Mouse (Mus musculus) adrenal gland, adult 18-20 months (tissue): ENCODE data around the gene Atg7. TPM values are rescaled to one million over a fixed set of nuclear protein-coding genes. Genes with fewer than 3 reads are reported as not detected.
"Not testable (repeated sequence)": the region's sequence is repeated elsewhere in the genome, so short reads cannot be mapped to it uniquely, and the experiment has no call there.

Experiments
- DNase-seq, 2 experiments: peaks; one replicate each; pipeline ENCODE4 v3.0.0; 2021 to 2022; ENCODE audit warnings: low spot score in 2 of 2
- total RNA-seq, 2 experiments: library from RNA; stranded (reverse); gene quantifications; 1 replicate in 1 of 2; 2 replicates in 1 of 2; pipeline ENCODE4 v1.2.3; 2021

The Atg7 gene
- total RNA-seq, 2 experiments from 2014 or later = 24.9 to 27.6 TPM

GRCm38 (mm10) chr6:114875018-114875558 lies 232.2 kb downstream of the Atg7 start:
- peak; percentile 84 to 92 for DNase-seq

DNA sequence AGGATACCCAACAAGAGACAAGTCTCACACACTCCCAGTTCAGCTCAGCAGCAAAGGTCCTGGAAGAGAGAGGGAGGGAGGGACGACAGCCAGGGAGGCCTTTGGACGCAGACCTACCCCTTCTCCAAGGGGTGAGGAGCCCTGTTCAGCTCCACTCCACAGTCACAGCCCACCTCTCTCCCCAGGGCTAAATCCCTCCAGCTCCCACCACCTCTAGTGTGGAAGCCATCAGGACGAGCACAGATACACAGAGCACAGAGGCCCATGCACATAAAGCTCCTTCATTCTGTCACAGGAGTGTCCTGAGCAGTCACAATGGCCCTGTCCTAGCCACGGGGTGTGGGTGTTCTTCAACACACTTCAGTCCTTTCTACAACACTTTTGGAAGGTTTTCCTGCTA lies 233.1 kb downstream of the Atg7 start:
- no peak for DNase-seq

DNA sequence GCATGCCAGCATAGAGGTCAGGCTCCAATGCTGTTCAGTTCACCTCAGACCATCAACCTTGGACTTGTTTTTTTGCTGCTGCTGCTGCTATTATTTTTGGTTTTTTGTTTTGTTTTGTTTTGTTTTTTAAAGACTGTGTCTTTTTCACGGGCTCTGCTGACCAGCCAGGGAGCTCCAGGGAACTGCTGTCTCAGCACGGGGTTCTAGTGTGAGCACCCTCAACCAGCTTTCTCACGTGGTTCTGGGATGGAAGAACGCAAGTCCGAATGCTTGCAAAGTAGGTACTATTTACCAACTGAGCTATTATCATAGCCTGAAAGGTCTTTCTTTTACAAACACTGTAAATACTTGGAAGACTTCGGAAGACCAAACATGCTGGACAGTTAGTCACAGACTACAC lies 233.6 kb downstream of the Atg7 start:
- DNase-seq = no peak

- no peak for DNase-seq
These were observed 236.1 kb downstream of the Atg7 start for GRCm38 (mm10) chr6:114878841-114879520.

DNA sequence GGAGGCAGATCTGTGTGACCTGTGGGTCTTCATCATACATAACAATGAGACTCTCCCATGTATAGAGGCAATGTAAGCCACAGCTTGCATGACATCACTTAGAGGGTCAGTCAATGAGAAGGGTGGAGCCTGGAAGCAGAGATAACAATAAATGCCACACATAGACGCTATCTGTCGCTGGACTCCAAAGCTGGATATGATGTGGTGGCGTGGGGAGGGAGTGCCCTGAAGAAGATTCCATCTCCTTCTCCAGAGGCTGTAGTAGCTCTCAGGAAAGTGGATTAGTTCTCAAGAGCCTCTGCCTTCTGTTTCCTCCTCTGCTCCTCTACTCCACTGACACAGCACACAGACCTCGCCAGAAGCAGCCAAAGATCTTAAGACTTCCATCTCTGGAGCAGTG lies 237.9 kb downstream of the Atg7 start:
- DNase-seq = no peak

DNA sequence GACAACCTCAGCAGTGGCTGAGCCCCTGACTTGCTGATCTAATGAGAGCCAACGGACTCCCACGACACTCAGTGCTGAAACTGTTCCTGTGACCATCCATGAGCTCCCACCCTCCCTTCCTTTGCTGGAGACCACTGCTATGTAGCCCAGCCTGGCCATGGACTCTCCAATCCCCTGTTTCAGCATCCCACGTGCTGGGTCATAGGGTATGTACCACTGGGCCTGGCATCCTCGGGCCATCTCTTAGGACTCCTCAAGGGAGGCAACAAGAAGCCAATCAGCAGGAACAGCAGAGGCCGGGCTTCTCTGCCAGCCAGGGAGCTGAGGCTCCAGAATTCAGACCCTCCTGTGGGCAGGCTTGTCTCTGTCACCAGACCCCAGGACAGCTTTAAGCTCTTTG lies 239.3 kb downstream of the Atg7 start:
- DNase-seq = no peak

- no peak for DNase-seq
These were observed 239.8 kb downstream of the Atg7 start for GRCm38 (mm10) chr6:114882675-114883074.

GRCm38 (mm10) chr6:114883261-114883740 lies 240.4 kb downstream of the Atg7 start:
- DNase-seq = peak in 1 of 2 experiments; percentile 44

DNA sequence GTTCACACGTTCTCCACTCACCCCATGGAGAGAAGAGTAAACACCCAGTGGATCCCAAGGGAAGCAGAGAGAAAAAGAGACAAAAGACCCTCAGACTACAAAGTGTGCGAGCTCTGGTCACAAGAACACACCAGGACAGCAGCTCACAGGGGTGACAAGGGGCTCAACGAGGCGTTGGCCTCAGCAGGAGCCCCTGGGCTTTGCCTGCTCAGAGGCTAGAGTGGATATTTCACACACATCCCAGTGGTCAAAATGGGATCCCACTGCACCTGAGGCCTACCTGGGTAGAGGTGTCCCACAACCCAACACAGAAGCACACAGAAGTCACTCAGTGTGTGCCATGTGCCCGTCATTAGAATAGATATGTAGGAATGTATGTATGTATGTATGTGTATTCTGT lies 242.2 kb downstream of the Atg7 start:
- no peak for DNase-seq

DNA sequence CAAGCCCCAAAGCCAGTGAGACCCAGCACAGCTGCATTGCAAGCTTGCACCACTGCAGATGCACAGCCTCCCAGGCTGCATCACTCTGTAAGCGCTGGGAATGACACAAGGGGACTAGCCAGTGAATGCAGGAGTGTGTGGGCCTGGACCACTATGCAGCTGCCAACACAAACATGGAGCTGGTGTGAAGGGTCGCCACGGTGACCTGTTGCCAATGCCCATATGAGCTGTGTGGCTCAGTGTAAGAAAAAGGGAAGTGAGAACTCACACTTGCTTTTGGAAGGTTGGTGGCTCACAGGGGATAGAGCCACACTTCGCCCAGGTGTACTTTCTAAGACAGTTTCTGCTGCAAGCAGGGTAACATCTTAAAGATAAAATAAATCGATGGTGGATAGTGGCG lies 243.1 kb downstream of the Atg7 start:
- DNase-seq = no peak

DNA sequence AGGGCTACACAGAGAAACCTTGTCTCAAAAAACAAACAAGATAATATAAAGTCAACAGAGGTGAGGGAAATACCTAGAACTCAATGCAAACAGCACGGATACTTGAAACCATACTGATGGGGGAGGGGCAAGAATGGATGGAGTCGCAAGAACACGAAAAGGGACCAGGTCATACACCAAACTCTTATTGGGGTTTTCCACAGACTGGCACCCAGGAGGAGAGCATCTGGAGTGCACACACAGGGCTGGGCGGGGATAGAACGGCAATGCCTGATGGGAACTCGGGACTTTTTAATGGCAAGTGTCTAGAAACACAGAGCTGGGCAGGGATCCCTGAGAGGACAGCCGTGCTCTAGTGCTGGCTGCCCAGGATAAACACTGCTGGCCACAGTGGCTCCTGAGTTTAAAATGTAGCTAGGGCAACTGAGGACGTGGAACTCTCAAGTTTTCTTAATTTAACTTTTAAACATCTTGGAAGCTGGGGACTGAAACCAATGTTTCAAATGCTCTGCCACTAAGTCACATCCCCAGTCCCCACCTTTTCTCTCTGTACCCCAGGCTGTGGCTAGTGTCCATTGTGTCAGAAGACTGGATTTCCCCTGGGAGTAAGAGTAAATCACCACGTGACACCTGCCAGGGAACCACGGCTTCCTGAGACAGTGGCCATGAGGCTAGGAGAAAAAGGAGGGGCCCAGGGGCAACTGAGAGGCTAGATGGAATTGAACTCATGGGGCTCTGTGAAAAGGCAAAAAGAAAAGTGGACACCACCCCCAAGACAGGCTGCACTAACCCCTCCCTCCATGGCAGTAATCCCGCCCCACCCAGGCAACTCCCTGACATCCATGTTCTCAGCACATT lies 243.8 kb downstream of the Atg7 start:
- no peak for DNase-seq

DNA sequence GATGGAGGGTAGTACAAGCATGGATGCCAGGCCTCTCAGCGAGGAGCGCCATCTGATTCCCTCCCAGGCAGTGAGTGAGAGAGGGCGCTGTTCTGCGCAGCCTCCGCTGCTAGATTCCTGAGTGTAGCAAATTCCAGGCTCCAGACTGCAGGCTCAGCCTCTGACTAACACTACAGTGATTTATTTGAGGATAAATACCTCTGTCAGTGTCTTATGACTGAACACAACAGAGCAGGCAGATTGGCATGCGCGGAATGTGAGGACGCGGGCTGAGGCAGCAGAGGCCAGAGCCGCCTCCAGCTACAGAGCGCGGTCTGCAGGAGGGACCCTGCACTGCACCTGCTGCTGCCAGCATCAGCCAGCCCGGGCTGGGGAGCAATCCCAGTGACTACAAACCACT lies 246.0 kb downstream of the Atg7 start:
- DNase-seq = peak; percentile 66 to 73

- DNase-seq = not testable (repeated sequence)
These were observed 247.1 kb downstream of the Atg7 start for GRCm38 (mm10) chr6:114889971-114890370.

- peak; percentile 77 to 78 for DNase-seq
These were observed 247.7 kb downstream of the Atg7 start for GRCm38 (mm10) chr6:114890411-114891115.

DNA sequence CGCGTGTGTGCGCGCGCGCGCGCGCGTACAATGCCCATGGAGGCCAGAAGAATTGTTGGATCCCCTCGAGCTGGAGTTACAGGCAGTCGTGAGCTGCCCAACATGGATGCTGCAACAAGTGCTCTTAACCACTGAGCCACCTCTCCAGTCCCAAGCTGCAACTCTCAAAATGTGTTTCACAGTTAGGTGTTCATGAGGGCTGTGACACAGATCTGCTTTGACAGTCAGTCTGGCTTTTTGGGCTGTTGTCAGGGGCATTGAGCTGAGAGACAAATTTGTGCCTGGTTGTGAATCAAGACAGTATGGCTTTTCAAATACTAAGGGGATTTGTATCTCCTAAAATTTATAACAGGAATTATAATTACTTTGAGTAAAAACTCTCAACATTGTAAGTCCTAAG lies 248.4 kb downstream of the Atg7 start:
- DNase-seq = no peak

DNA sequence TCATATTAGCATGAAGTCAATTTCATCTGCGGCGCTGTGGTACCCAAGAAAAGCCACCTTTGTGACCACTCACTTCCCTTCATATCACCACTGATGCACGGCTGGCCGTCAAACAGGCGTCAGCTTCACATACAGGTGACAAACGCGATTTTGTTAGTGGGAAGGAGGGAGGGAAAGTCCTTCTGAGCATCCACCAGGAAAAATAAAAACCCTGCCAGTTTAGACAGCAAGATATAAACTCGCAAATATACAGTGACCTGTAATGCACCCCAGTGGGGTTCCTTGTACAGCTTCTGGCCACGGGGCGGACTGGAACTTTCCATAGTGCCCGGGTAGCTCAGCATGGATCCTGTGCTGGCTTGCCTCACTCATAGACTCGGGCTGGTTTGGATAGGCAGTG lies 248.9 kb downstream of the Atg7 start:
- DNase-seq = no peak

GRCm38 (mm10) chr6:114892363-114892762 lies 249.5 kb downstream of the Atg7 start:
- no peak for DNase-seq

DNA sequence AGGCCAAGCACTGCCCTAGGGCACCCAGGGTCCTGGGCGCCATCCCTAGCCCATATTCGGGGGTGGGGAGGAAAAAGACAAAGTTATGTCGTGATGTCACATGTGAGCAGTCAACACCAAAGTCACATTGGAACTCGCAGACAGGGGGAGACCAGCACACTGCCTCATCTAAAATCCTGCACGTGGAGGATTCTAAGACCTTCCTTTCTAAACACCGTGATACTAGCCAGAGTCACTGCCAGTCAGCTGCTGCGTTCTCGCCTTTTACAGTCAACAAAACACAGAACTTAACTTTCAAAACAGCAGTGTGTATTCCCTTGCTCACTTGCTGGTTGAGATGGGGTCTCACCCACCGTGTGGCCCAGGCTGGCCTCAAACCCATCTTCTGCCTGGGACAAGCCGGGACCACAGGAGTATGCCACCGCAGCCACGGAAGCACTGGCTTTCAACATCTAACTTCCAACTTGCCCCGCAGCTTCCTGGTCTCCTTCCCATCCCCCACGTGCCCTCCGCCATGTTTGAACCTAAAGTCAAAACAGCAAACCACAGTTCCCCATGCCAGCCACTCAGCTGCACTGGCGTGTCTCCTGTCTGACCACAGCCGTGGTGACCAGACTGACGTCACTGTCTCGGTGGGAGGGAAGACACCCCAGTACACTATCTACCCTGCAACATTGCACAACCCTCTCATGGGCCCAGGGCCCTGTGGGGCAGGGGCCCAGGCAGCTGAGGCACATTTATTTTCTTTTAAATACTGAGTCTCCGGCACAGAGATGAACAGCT lies 250.7 kb downstream of the Atg7 start:
- peak; percentile 48 to 61 for DNase-seq

DNA sequence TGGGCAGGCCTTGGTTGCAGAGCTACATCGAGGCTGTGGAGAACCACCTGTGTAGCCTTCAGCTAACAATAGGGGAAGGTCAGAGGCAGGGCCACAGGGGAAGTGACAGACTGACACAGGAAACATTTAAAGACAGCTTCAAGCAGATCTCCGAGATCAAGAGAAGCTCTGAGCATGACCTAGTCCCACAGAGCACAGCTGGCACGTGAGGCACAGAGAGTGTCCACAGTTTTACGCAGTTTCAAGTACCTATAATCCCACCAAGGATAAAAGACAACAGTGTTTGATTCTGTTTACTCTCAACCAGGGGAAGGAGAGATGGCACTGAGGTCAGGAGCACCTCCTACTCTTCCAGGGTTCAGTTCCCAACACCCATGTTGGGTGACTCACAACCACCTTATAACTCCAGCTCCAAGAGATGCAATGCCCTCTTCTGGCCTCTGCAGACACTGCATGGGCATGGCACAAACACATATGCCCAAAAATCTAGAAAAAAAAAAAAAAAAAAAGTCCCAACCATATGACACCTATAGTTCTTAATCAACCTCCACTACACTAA lies 251.7 kb downstream of the Atg7 start:
- DNase-seq = no peak

DNA sequence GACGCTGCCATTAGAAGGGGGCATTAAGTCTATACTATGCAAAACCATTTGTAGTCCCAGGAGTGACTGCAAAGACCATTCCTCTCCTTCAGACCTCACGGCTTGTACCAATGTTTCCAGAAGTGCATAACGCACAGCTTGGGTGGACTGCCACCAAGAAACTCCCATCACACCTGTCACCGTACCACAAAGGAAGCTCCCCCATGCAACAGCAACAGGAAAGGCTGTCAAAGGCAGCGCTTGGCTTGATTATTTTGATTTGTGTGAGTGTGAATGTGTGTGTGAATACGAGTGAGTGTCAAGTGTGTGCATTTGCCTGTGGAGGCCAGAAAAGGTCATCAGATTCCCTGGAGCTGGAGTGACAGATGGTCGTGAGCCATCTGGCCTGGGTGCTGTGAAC lies 252.3 kb downstream of the Atg7 start:
- DNase-seq = no peak
